Mouse (Mus musculus): ENCODE measurements around the gene Slc16a6.

Slc16a6 gene

DNA sequence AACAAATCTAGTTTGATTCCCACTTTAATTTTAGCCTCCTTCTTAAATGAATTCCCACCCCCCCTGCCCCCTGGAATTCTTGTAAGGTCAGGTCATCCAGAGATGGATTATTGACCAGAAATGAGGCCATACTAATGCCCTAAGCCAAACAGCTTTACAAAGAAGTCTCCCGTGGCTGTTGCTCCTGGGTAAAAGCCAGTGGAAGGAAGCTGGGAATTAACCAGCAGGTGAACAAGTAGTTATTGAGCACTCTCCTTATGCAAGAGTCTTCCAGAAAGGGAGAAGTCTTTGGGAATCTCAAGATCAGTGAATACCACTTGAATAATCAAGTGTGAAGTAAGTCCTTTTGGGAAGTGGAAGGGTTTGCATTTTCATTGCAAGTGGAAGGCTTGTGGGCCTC lies 13.7 kb upstream of the Slc16a6 start:
- DNase-seq (ENCODE audit: low spot score in 2 of 2): no peak

DNA sequence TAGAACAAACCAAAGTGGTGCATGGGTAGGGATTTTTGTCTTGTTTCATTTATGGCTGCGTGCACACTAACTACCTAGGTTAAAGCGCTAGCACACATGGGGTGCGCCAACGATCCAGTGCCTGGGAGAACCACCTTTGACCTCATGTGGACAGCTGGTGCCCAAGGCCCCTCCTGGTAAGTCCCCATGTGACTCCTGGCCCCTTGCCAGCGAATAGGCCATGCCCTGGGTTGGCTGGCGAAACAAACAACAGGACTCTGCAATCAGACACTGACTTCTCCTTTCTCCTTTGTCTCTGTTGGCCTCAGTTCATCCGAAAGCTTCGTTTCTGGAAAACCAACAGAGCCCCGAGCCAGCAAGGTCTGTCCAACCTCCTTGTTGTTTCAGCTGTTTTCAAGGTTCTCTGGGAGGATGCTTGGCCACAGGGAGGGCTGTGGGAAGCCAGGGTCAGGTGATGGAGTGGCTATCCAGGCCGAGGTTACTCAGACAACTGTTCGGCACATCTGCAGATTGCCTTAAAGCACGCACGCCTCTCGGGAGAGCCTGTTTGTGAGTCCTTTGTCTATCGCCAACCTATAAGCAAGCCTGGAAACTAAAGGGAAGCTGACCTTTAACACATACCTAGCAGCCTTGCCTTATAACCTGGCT lies 12.1 kb upstream of the Slc16a6 start:
- DNase-seq (ENCODE audit: low spot score in 2 of 2): peak in 1 of 2 experiments; percentile 35

DNA sequence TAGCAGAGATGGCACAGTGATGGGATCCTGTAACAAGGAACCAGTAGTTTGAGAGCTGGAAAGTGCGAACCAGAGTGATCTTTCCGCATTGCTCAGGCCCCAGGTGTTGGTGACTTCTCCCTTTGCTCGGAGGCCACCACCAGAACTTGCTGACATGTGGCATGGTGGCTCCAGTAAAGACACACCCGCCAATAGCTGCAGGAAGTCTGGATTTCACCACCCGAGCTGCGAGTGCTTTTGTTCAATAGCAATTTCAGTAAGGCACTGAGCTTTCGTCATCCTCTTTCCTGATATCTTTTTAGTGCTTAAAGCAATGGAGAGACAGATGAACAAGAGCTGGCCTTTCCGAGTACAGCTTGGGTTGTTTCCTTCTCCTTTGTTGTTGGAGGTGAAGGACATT lies 7.0 kb upstream of the Slc16a6 start:
- no peak for DNase-seq (ENCODE audit: low spot score in 2 of 2)

DNA sequence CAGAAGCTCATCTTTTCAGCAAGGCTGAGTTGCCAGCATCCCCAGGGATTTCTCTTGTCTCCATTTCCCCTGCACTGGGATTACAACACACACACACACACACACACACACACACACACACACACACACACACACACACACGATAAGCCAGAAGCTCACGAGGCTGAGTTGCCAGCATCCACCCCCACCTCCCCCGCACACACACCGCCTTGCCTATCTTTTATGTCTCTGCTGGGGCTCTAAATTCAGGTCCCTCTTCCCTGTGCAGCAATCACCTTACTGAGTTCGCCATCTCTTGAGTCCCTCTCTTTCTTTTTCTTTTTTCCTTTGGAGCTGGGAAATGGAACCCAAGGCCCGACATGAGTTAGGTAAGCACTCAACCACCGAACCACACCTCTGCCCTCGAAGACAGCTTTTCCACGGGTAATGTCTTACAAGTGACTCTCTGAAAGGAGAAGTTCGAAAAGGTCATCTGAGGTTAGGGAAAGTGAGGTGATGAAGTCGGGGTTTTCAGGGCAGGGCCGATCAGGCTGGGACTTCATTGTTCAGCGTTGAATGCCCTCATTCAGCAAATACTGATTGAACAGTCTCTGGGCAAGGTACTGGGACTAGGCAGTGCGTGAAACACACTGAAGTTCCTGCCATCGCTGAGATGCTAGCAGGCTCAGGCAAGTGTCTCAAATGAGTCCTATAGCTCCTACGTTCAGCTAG lies 6.3 kb upstream of the Slc16a6 start:
- DNase-seq (ENCODE audit: low spot score in 2 of 2): no peak

DNA sequence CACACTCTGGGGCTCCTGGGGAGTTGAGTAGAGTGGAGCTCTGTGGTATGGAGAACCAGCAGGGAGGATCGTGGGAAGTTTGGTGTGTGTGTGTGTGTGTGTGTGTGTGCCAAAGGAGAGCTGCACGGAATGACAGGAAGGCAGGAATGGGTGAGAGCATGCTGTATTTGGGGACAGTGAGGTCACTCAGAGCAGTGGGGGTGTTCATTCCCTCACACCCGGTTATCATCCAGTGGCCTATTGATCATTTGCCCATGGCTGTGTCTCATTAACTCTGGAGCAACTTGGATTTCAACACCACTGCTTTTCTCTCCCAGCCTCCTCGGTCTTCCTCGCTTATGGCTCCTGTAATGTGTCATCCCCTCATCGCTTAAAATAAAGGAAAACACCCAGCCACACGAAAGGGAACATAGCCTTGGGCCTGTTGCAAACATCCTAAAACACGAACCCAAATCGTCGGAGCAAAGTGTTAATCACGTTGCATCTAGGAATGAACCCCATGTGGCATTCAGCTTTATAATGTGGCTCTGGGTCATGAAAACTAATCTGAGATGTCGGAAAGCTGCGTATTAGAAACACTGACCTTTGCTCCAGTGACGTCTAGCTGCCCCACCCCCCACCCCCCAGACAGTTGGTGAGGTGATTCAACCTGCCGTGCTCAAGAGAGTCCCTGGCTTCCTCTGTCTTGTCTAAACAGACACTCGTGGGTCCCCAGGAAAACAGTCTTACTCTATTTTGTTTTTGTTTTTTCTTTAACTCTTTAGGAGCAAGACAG lies 4.4 kb upstream of the Slc16a6 start:
- DNase-seq (ENCODE audit: low spot score in 2 of 2): no peak

DNA sequence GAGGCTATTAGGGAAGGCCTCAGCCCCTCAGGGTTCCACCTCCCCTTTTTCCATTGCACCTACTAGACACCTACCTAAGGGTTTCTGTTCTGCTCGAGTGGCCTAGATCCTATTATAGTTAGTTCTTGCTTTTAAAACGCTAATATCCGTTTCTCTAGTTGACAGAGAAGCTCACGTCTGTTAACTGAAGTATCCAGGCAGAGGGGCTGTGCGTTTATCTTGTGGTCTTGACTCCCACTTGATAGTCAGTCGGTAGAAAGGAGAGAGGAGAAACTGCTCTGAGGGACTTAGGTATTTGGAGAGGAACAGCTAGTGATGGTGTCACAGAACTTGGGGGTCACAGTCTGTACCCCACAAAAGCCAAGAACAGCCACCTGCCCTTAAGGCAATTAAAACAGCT lies 3.3 kb upstream of the Slc16a6 start:
- no peak for DNase-seq (ENCODE audit: low spot score in 2 of 2)

DNA sequence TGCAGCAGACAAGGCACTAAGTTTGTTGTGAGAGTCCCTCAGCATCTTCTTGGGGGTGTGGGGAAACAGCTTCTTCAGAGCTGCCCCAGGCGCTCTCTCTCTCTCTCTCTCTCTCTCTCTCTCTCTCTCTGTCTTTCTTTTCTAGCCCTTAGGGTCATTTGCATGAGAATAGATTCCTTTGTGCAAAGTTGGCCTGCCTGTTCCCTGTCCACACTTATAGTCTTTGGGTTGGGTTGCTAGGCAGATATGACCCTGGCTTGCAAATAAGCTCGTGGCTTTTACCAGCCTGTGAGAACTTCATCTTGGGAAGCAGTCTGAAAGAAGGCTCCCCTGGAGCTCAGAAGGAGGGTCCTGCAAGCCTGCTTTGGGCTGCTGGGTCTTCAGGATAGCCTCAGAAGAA lies 2.8 kb upstream of the Slc16a6 start:
- DNase-seq (ENCODE audit: low spot score in 2 of 2): no peak

DNA sequence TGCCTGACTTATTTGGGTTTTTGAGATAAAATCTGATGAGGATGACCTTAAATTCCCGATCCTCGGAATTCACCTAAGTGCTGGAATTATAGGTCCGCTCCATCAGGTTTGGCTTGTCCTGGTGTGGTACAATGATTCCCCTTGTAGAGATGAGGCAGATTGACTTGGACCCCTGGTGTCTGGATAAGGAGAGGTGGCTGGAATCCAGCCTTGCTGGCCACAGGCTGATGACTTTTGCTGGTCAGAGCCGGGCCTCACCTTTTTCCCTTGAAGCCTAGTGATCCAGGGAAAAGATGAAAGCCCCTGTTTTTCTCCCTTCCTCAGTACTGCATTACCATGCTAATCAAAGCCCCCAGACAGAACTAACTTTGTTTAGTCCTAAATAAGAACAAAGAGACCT lies 2.3 kb upstream of the Slc16a6 start:
- DNase-seq (ENCODE audit: low spot score in 2 of 2): no peak

DNA sequence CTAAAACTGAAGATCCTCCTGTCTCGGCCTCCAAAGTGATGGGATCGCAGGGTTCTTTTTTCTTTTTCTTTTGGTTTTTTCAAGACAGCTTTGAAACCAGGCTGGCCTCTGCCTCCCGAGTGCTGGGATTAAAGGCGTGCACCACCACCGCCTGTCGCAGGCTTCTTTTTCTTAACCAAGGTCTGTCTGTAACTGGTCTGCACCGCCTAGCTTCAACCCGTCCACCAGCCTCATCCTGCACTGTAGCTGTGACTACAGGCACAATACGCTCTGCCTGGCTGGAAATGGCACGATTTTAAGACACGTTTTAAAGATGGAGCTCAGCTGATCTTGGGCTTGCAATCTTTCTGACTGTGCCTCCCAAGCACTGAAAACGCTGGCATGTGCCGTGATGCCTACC lies 1.4 kb upstream of the Slc16a6 start:
- DNase-seq (ENCODE audit: low spot score in 2 of 2): no peak

DNA sequence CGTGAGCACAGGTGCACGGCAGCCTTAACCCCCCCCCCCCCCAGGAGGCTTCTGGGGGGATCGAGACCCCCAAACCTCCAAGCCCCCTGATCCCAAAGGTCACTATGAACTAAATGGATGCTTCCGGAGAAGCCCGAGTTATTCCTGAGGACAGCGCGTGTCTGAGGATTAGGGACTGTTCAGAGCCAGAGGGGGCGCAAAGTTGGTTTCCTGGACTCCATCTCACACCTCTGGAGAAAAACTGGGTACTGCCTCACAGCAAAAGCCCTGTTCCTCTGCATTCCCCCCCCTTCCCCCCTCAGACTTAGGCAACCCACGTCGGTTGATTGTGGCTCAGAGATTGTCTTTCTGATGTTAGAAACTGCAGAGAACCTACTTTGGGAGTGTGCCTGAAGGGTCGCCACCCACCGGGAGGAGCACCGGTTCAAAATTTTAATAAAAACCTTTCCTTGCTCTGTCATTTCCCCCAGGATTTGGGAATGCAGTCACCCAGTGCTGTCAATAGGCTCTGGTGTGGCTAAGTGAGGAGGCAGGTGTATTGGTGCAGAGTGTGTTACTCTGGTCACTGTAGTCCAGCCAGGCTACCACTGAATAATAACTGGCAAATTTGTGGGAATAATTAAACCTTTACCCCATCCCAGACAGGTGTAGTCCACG lies 816 bp upstream of the Slc16a6 start:
- DNase-seq (ENCODE audit: low spot score in 2 of 2): no peak

DNA sequence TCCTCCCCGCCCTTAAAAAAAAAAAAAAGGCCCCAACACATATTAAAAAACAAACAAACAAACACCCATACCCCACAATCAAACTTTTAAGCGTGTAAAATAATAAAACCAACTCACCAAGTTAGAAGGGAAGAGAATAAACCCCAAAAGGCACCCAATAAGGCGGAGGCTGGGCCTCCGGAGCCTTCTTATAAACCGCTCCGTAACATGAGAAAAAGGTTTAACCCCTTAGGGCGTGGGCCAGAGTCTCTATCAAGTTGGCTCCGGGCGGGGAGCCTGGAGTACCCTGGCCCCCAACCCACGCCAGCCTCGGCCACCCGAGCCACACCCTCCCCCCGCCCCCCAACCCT lies 602 bp downstream of the Slc16a6 start:
- no peak for DNase-seq (ENCODE audit: low spot score in 2 of 2)

DNA sequence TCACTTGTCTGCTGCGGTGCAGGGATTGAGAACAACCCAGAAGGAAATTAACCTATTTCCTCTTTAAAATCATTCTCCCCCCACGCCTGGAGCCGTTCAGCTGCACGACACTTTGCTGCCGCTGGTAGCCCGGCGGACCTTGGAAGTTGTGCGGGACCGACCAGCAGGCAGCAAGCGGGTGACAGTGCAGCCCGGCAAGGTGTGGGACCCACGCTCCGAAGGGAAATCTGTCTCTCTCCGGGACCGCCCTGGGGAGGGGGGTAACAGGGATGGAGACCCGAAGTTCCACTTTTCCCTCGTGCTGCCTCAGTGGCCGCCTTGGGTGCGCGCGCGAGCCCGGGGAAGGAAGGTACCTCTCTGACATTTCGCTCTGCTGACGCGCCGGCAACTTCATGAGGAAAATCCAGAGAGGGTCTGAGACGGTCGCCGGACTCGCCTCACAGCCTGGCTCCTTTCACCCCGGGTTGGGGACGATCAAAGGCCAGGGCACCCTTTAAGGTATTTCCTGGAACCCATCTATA lies 1.2 kb downstream of the Slc16a6 start:
- DNase-seq (ENCODE audit: low spot score in 2 of 2): peak in 1 of 2 experiments; percentile 31

DNA sequence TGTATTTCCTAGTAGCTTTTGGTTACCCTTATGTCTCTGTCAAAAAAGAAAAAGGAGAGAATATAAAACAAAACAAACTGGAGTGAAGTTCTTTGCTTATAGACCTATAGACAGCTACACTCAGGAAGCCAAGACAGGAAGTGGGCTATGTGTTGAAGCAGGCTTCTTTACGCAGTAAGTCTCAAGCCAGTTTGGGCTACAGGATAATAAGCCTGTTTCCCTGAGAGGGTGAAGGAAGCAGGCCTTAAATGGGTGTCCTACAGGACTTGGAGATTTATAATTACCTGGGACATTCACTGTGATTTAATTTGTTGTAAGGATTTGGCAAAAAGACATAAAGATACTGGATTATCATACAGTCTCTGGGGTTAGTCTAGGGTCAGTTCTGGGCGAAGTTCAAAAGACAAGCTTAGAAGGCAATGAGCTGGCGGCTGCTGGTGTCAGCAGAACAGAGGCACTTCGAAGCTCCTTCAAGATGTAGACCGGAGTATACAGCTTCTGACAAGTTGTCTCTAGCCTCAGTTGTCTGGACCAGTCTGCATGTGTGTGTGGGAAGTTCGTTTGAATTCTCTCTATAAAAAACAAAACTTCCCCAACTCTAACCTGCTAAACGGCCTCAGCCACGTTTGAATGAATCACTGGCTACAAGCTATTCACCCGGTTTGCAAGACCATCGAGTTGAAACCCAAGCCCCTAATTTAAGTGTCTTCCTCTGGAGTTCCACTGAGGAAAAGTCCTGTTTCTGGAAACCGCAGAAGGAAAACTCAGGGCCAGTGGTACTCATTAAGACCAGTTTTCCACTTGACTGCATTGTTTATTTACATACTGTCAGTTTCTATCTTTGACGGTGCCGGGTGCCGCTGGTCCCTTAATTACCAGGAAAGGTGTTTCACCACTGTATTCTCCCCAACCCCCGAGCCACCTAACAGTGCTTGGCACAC lies 2.2 kb downstream of the Slc16a6 start:
- DNase-seq (ENCODE audit: low spot score in 2 of 2): no peak

DNA sequence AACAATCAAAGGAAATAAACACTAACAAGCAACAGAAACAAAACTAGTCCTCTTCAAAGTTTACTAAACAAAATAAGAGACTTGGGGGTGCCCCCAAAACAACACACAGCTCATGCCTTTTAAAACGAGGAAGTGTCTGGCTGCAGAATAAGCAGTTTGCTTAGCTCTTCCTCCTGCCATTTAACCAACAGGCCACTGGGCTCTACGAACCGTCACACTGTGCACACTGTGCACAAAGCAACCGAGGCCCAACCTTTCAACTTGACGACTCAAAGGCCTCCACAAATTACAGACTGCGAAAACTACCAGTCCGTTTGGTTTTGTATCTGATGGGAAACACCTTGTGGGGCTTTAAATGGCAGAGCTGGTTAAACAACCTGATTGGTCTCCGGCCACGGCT lies 3.2 kb downstream of the Slc16a6 start:
- DNase-seq (ENCODE audit: low spot score in 2 of 2): no peak

DNA sequence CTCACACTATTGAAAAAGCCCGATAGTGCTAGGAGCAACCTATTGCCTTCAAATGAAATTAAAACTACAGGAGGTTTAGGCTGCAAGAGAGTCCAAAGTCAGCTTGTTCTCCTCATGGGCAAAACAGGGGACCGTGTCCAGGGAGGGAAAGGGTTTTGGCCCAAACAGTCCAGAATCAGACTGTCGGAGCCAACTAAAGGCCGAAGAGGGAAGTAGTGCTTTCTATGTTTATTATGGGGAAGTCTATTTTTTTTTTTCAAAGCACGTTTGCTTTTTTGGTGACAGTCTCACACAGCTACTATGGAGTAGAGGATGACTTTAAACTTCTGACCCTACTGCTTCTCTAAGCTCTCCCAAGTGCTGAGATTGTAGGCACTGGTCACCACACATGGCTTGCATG lies 5.3 kb downstream of the Slc16a6 start:
- no peak for DNase-seq (ENCODE audit: low spot score in 2 of 2)

DNA sequence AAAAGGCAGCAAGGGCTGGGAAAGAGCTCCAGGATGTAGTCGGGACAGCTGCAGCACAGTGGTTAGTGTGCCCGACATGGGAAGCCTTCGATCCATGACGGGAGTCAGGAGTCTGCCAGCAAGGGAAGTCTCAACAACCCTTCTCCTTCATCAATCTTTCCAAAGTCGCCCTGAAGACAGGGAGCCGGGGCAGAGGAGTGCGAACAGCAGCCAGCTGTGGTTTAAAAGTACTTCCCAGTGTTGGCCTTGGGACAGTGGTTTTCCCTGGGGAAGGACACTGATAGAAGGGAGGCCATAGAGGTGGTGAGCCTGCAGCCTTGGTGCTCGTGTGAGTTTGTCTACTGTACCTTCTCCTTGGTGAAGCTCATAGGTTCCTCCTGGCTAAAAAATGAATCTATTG lies 6.4 kb downstream of the Slc16a6 start:
- no peak for DNase-seq (ENCODE audit: low spot score in 2 of 2)

DNA sequence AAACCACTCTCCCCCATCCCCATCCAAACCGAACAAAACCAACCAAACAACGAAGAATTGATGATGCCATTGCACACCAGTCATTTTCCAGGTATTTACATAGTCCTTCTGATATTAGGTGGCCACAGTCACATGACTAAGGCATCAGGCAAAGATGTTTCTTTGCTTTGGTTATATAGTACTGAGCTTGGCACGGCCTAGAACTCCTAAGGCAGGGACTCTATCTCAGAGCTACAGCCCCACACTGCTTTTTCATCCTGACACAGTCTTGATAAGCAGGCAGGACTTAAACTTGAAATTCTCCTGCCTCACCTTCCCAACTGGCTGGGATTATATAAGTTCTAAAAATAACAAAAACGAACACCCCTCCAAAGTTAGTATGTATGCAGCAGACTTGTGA lies 8.3 kb downstream of the Slc16a6 start:
- no peak for DNase-seq (ENCODE audit: low spot score in 2 of 2)

DNA sequence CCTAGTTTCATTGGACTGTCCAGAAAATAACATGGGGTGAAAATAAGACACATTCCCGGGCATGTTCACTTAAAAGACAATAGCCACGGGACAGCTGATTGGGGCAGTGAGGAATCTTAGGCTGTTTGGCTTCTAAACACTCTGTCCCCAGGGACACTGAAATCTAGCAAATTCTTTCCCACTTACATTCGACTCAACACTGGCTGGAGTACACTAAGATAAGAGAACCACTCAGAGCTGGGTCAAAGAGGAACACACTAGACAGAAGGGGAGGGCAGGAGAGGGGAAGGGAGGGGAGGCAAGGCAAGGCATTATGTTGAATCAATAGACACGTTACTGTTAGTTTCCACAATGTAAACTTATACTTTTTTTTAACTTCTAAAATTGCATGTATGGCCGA lies 12.8 kb downstream of the Slc16a6 start:
- no peak for DNase-seq (ENCODE audit: low spot score in 2 of 2)

DNA sequence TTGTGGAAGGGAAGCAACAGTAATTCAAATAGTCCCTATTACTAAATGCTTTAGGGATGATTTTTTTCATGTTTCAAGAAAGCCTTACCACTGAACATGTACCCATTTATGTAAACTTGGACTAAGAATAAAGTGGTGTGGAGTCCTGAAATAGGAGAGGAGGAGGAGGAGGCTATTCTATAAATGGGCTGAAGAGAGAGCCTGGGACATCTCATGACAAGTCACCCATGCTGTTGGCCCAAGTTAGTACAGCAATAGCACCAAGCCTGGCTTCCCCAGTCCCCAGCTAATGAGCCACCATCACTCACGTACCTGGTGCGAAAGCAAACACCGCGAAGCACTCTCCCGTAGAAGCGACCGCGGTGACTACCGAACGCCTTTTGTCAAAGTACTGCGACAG lies 15.2 kb downstream of the Slc16a6 start:
- no peak for DNase-seq (ENCODE audit: low spot score in 2 of 2)

DNA sequence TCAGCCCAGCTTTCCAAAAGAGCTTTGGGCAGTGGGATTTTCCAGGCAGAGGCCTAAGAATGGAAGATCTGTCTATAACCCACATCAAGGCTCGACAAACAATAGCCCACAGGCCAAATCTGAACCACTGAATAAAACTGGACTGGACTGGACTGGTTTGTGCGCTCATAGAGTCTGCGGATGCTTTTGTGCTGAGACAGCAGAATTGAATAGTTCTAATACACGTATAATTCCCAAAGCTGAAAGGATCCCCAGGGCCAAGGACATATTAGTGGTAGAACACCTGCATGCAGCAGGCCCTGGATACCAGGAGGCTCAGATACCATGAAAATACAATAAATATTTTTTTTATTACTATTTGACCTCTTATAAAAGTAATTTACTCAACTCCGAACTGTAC lies 17.1 kb downstream of the Slc16a6 start:
- DNase-seq (ENCODE audit: low spot score in 2 of 2): no peak

DNA sequence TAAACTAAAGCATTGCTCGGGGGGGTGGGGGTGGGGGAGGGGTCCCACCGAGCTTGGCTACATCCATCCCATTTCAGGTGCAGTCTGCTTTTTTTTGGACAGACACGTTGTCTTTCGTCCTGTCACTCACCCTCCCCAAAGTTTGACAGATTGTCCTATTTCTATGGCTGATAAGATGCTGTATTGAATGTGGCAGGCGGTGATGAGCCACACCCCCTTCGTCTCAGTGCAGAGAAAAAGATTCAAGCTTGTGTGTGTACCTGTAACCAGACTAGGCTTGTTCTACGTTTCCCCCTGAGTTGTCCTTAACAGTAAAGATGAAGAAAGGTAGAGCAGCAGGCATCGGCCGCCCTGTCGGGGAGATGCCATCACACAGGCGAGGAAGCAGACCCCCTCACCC lies 22.2 kb downstream of the Slc16a6 start:
- no peak for DNase-seq (ENCODE audit: low spot score in 2 of 2)
